Mouse (Mus musculus) midbrain, embryonic 11.5 days (tissue): ENCODE measurements around the gene Arpc3. TPM values are rescaled to one million over a fixed set of nuclear protein-coding genes. Genes with fewer than 3 reads are reported as not detected.

ENCODE experiments used
- ATAC-seq: fragments of 200-750 bp; cut with Nextera tagmentation; 2 replicates; pipeline ENCODE4 v1.8.0; 2017; ENCODE audit warnings: moderate TSS enrichment, moderate library complexity; ENCODE audit not compliant: low FRiP score
- DNase-seq: peaks from one replicate; pipeline ENCODE4 v3.0.0; 2015; ENCODE audit warnings: low spot score; ENCODE audit errors: missing footprints
- H3K27ac ChIP-seq: fragments of 300-500 bp; sonication (generic); 2 replicates; pipeline ENCODE4 v1.5.1; 2014; ENCODE audit warnings: low read depth, low read length
- H3K27me3 ChIP-seq: fragments of 300-500 bp; sonication (generic); 2 replicates; pipeline ENCODE4 v1.6.1; 2014; ENCODE audit warnings: mild to moderate bottlenecking, low read length, moderate library complexity, mixed read lengths; ENCODE audit not compliant: control insufficient read depth, insufficient read depth
- H3K36me3 ChIP-seq: fragments of 300-500 bp; sonication (generic); 2 replicates; pipeline ENCODE4 v1.6.1; 2014; ENCODE audit warnings: mild to moderate bottlenecking, low read length, moderate library complexity, mixed read lengths; ENCODE audit not compliant: control insufficient read depth, insufficient read depth
- H3K4me1 ChIP-seq: fragments of 300-500 bp; sonication (generic); 2 replicates; pipeline ENCODE4 v1.6.1; 2014; ENCODE audit warnings: low read length; ENCODE audit not compliant: control insufficient read depth, insufficient read depth
- H3K4me2 ChIP-seq: fragments of 300-500 bp; sonication (generic); 2 replicates; pipeline ENCODE4 v1.6.1; 2014; ENCODE audit warnings: mild to moderate bottlenecking, moderate library complexity
- H3K4me3 ChIP-seq: fragments of 300-500 bp; sonication (generic); 2 replicates; pipeline ENCODE4 v1.5.1; 2014; ENCODE audit warnings: low read depth, low read length
- H3K9ac ChIP-seq: fragments of 300-500 bp; sonication (generic); 2 replicates; pipeline ENCODE4 v1.6.1; 2014; ENCODE audit warnings: low read length
- H3K9me3 ChIP-seq: fragments of 300-500 bp; sonication (generic); 2 replicates; pipeline ENCODE4 v1.6.1; 2016; ENCODE audit warnings: low read length; ENCODE audit not compliant: control insufficient read depth
- WGBS: fragments of 180-500 bp; shearing (Covaris S2); extraction: QIAGEN DNeasy Blood & Tissue Kit; methylation state at CpG from one replicate; pipeline ENCODE4 v1.1.7; 2014; 5-methylcytosine and 5-hydroxymethylcytosine counted together
- polyA plus RNA-seq: library from polyadenylated mRNA; unstranded; fragments of >200 nt; fragmentation: Nextera tagmentation; extraction: Ambion mirVana; gene quantifications from 2 replicates; pipeline ENCODE4 v1.2.1, GENCODE M21; 2014

Arpc3 gene
- polyA plus RNA-seq, 1 experiment from 2014 or later: 65.3 TPM

DNA sequence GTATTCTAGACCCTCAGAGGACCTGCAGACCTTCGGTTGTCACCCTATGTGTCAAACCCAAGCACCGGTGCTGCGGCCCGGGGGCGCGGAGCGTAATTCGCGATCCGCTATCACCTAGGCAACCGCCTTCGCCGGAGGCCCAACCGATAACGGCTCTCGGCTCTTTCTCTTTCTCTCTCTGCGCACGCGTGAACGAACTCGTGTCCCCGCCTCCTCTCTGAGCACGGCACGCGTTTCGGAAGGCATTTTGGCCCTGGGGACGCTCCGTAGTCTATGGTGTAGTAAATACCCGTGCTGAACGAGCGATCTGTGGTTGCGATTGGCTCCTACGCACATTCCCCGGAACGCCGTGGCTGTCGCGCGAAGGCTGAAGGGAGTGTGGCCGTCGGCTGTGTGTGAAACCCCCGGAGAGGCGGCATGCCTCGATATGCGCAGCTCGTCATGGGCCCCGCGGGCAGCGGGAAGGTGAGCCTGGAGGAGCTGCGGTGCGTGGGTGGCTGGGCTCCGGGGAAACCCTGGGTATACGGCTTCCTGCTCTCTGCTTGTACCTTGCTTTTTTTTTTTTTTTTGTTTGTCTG lies 19.4 kb upstream of the Arpc3 start, which contains the start of gene Fam216a:
Gene Fam216a (minus strand): TSS at position 173 of the 578 bp plus-strand sequence.
- H3K27me3 ChIP-seq: no peaks in the 10 kb centered on the region
- ATAC-seq (peak; percentile 94), DNase-seq (peak; percentile 100)
- peaks cover 3% of the 10 kb centered on the region; the same call in 1 of the 2 replicates for H3K36me3 ChIP-seq
- H3K4me1 ChIP-seq: peaks cover 13% of the 10 kb centered on the region; the same call in 1 of the 2 replicates
- peak within 1 kb of the TSS; percentile 76 for H3K9ac ChIP-seq
- no peaks in the 10 kb centered on the region for H3K9me3 ChIP-seq
- H3K27ac ChIP-seq: peak within 1 kb of the TSS; percentile 85
- H3K4me3 ChIP-seq: peak within 1 kb of the TSS; percentile 64
- WGBS: under 1% methylated on average over 53 of the region's 53 CpGs
- peak within 1 kb of the TSS; percentile 78 for H3K4me2 ChIP-seq

DNA sequence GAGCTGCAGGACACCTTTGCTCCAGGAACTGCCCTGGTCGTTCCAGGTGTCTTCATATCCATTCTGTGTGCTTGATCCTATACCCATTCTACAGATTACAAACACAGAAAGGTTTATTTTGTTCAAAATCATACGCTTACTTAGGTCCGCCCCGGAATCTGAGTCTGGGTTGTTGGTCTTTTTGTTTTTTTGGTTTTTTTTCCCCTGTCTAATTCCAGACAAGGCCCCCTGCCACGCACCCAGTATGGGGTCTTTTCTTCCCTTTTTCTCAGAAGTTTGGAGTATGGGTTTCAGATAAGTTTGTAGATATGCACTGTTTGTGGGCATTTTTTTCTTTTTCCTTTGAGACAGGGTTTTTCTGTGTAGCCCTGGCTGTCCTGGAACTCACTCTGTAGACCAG lies 18.8 kb upstream of the Arpc3 start:
- Histone ChIP-seq H3K4me3 (peak overlapping the region; percentile 64), H3K36me3 (peaks cover 3% of the 10 kb centered on the region; the same call in 1 of the 2 replicates), H3K9me3 (no peaks in the 10 kb centered on the region), H3K4me1 (peaks cover 13% of the 10 kb centered on the region; the same call in 1 of the 2 replicates), H3K27ac (peak overlapping the region; percentile 74), H3K4me2 (peak overlapping the region; percentile 78), H3K9ac (peak overlapping the region; percentile 66), H3K27me3 (no peaks in the 10 kb centered on the region)
- WGBS: 6% methylated on average over 5 of the region's 5 CpGs
- no peak for ATAC-seq
- no peak for DNase-seq

DNA sequence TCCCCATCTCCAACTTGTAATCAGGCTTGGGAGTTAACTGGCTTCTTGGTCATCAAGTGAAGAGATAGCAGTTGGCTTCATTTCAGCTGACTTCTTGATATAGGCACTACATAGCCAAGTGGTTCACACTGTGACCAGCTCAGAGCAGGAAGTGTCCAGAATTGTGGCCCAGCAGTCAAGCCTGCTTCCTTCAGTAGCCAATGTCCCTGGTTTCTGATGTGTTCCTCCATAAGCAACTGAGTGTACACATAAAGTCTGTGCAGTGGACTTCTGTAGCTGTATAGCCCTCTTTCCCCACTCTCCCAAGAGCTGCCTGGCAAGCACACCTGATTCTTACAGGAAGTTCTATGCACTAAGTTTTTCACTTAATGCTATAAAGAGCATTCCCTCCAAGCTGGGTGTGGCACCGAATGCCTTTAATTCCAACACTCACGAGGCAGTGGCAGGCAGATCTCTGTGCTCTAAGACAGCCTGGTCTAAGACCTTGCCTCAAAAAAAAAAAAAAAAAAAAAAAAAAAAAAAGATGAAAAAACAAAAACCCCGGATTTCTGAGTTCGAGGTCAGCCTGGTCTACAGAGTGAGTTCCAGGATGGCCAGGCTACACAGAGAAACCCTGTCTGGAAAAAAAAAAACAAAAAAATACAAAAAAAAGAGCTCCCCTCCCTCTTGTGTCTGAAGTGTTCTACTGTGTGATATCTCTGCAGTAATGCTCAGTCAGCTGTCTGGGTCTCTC lies 14.4 kb upstream of the Arpc3 start:
- H3K9ac ChIP-seq: no peak overlapping the region
- H3K9me3 ChIP-seq: no peaks in the 10 kb centered on the region
- H3K27me3 ChIP-seq: no peaks in the 10 kb centered on the region
- WGBS: 95% methylated on average over 4 of the region's 4 CpGs
- H3K4me1 ChIP-seq: peaks cover 8% of the 10 kb centered on the region; the same call in 1 of the 2 replicates
- no peak overlapping the region for H3K4me3 ChIP-seq
- H3K27ac ChIP-seq: no peak overlapping the region
- peak; percentile 79 for DNase-seq
- H3K36me3 ChIP-seq: peaks cover 10% of the 10 kb centered on the region
- ATAC-seq: no peak
- H3K4me2 ChIP-seq: no peak overlapping the region

DNA sequence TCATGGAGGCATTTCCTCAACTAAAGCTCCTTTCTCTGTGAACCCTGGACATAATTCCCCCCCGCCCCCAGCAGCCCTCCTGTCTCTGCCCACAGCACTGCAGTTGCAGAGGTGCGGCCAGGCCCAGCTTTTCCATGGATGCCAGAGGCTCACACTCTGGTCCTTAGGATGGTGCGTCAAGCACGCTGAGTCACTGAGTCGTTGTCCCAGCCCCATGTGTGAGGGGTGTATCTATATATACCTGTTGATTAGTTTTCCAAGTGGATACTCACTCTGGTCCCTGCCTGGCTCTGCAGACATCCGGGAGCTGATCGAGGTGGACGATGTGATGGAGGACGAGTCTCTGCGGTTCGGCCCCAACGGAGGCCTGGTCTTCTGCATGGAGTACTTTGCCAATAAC lies 13.5 kb upstream of the Arpc3 start:
- no peak for DNase-seq
- no peak overlapping the region for H3K4me3 ChIP-seq
- H3K27me3 ChIP-seq: no peaks in the 10 kb centered on the region
- H3K4me2 ChIP-seq: no peak overlapping the region
- no peak for ATAC-seq
- H3K4me1 ChIP-seq: peaks cover 4% of the 10 kb centered on the region; the same call in 1 of the 2 replicates
- no peaks in the 10 kb centered on the region for H3K9me3 ChIP-seq
- 98% methylated on average over 12 of the region's 12 CpGs for WGBS
- peaks cover 10% of the 10 kb centered on the region for H3K36me3 ChIP-seq
- H3K9ac ChIP-seq: no peak overlapping the region
- no peak overlapping the region for H3K27ac ChIP-seq

DNA sequence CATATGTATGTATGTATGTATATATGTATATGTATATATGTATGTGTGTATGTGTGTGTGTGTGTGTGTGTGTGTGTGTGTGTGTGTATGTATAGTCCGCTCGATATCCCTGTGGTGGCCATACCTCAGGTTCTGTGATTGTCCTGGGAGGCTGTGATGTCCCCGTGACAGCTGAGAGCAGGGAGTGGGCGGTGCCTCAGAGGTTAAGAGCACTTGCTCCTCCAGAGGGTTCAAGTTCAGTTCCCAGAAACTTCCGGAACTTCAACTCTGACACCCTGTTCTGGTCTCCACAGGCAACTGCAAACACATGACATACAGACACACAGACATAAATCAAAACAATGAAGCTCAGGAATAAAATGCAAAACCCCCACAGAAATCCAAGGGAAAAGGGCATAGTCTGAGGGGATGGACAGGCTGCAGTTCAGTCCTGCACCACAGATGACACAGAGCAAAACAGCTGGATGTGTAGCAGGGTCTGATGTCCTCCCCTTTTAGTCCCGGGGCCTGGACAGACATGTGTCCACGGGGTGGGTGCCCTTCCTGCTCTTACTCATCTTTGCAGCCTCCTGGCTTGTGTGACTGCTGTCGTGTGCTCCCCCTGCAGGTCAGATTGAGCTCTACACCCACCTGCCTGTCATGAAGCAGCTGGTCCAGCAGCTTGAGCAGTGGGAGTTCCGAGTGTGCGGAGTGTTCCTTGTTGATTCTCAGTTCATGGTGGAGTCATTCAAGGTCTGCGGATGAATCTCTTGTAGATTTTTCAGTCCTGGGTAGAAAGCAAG lies 12.1 kb upstream of the Arpc3 start:
- no peaks in the 10 kb centered on the region for H3K27me3 ChIP-seq
- no peak overlapping the region for H3K27ac ChIP-seq
- peaks cover 6% of the 10 kb centered on the region for H3K36me3 ChIP-seq
- H3K4me1 ChIP-seq: no peaks in the 10 kb centered on the region
- H3K9me3 ChIP-seq: no peaks in the 10 kb centered on the region
- no peak overlapping the region for H3K4me3 ChIP-seq
- DNase-seq (peak; percentile 98), ATAC-seq (peak; percentile 52; the same call in 1 of the 2 replicates)
- 56% methylated on average over 11 of the region's 11 CpGs for WGBS
- H3K9ac ChIP-seq: no peak overlapping the region
- H3K4me2 ChIP-seq: no peak overlapping the region

DNA sequence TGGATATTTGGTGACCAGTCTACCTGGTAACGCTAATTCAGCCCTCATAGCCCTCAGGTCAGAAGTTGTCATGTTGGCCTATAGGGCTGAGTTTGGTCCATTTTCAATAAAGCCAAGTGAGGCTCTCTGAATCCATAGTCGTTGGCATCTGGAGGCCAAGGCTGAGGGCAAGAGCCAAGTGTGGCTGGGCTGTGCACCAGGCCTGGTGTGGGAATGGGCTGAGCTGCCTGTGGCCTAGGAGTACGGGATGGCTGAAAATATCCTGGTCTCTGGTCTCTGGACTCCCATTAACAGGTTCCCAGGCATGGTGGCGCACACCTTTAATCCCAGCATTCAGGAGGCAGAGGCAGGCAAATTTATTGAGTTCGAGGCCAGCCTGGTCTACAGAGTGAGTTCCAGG lies 1.7 kb upstream of the Arpc3 start:
- no peak overlapping the region for H3K4me2 ChIP-seq
- H3K4me3 ChIP-seq: no peak overlapping the region
- 88% methylated on average over 5 of the region's 5 CpGs for WGBS
- H3K27ac ChIP-seq: no peak overlapping the region
- DNase-seq (no peak), ATAC-seq (no peak)
- H3K9me3 ChIP-seq: no peaks in the 10 kb centered on the region
- H3K27me3 ChIP-seq: no peaks in the 10 kb centered on the region
- H3K36me3 ChIP-seq: no peaks in the 10 kb centered on the region
- H3K4me1 ChIP-seq: peaks cover 6% of the 10 kb centered on the region
- no peak overlapping the region for H3K9ac ChIP-seq

DNA sequence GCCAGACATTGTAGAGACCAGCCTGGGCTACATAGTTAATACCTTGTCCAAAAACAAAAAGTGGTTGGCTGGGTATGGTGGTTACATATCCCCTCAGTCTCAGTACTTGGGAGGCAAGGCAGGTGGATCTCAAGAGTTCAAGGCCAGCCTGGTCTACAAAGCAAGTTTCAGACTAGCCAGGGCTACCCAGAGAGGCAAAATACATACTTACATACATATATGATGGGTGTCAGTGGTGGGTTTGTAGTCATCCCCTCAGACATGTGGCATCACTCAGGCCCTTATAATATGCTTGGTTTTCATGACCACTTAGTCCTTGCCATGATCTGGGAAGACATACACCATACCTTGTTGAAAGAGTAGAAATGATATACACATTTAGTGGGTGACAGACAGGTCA lies 1.0 kb upstream of the Arpc3 start:
- Histone ChIP-seq H3K4me3 (no peak overlapping the region), H3K9me3 (no peaks in the 10 kb centered on the region), H3K4me1 (peaks cover 6% of the 10 kb centered on the region), H3K9ac (no peak overlapping the region), H3K27ac (no peak overlapping the region), H3K4me2 (no peak overlapping the region), H3K36me3 (no peaks in the 10 kb centered on the region), H3K27me3 (no peaks in the 10 kb centered on the region)
- peak; percentile 69 for DNase-seq
- ATAC-seq: no peak

DNA sequence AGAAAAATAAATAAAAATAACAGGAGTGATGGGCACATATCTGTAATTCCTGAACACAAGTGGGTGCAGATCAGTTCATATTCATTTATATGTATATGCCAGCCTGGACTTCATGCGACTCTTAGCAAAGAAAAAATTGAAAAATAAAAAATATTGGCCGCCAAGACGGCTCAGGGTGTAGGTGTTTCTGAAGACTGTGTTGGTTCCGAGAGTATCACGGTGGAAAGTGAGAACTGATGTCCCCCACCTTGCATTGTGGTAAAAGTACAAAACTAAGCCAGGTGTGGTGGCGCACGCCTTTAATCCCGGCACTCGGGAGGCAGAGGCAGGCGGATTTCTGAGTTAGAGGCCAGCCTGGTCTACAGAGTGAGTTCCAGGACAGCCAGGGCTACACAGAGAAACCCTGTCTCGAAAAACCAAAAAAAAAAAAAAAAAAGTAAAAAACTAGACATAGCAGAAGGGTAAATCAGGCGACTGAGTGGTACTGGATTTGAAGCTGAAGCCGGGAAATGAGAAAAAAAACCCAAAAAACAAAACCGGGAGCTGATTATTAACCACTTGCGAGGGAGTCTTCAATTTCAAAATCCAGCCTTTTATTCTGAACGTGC lies 396 bp upstream of the Arpc3 start:
- peak; percentile 30; the same call in 1 of the 2 replicates for ATAC-seq
- no peak overlapping the region for H3K27ac ChIP-seq
- DNase-seq: peak; percentile 82
- H3K4me2 ChIP-seq: peak overlapping the region; percentile 24; the same call in 1 of the 2 replicates
- 56% methylated on average over 15 of the region's 16 CpGs for WGBS
- H3K36me3 ChIP-seq: no peaks in the 10 kb centered on the region
- H3K27me3 ChIP-seq: no peaks in the 10 kb centered on the region
- H3K4me1 ChIP-seq: peaks cover 6% of the 10 kb centered on the region
- no peaks in the 10 kb centered on the region for H3K9me3 ChIP-seq
- H3K4me3 ChIP-seq: peak overlapping the region; percentile 79; the same call in 1 of the 2 replicates
- H3K9ac ChIP-seq: peak overlapping the region; percentile 82; the same call in 1 of the 2 replicates
